Comparison of ENCODE assay signal across 8 mouse cellular contexts in the genomic region with DNA sequence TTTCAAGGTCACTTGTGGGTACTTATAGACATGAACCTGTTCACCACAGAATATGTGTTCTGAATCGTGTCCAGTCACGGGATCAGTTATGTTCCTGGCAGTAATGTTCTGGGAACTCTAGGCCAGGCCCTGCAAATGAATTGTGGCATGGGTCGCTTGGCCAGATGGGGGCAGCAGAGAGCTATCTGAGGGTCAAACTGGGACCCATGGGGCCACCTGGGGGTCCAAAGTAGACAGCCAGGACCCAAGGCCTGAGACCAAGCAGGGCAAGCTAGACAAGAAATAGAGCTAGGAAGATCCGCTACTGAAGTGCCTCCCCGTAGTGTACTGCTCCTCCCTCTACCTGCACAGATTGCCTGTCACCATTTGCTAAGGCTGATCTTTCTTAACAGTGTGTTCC.
DNase-seq lines count a peak whose midpoint lies in the region; ATAC-seq and TF ChIP-seq lines count a peak whose summit lies in the region.

No protein-coding gene starts in this region.

- WGBS in midbrain, embryonic 11.5 days = 40% methylated on average over 5 of the region's 5 CpGs
- WGBS in midbrain, embryonic 16.5 days = 38% methylated on average over 5 of the region's 5 CpGs
- WGBS in cerebellum, adult 2 months = 56% methylated on average over 5 of the region's 5 CpGs
- 47% methylated on average over 5 of the region's 5 CpGs for WGBS in kidney, postnatal 0 days
- whole genome bisulfite sequencing in lung, embryonic 16.5 days = 47% methylated on average over 5 of the region's 5 CpGs
- 42% methylated on average over 5 of the region's 5 CpGs for WGBS in small intestine, adult 2 months

- peak; percentile 40; the same call in 1 of the 2 replicates for TF ChIP-seq CTCF in cerebellum, adult 2 months (IDR thresholded peaks at IDR 0.05; ENCODE audit: borderline replicate concordance, insufficient read depth, low read depth, low read length)
- TF ChIP-seq CTCF in kidney, postnatal 0 days (IDR thresholded peaks at IDR 0.05; ENCODE audit: low read depth) = peak; percentile 87
- TF ChIP-seq CTCF in small intestine, adult 2 months (IDR thresholded peaks at IDR 0.05; ENCODE audit: extremely low read depth, insufficient read length, insufficient replicate concordance, low read depth, low read length) = peak; percentile 66; the same call in 1 of the 2 replicates

- H3K27ac ChIP-seq in midbrain, embryonic 11.5 days (ENCODE audit: low read depth, low read length) = no peak overlapping the region
- H3K27ac ChIP-seq in midbrain, embryonic 16.5 days (ENCODE audit: low read length) = no peak overlapping the region
- no peak overlapping the region for H3K27ac ChIP-seq in cerebellum, adult 2 months (ENCODE audit: insufficient read depth, low read length)
- no peak overlapping the region for H3K27ac ChIP-seq in kidney, postnatal 0 days
- no peak overlapping the region for H3K27ac ChIP-seq in lung, embryonic 16.5 days (ENCODE audit: low read length)
- H3K27ac ChIP-seq in small intestine, adult 2 months (ENCODE audit: insufficient read depth, low read depth, low read length) = no peak overlapping the region

- H3K4me3 ChIP-seq in midbrain, embryonic 11.5 days (ENCODE audit: low read depth, low read length) = no peak overlapping the region
- H3K4me3 ChIP-seq in midbrain, embryonic 16.5 days (ENCODE audit: low read depth, low read length) = no peak overlapping the region
- H3K4me3 ChIP-seq in cerebellum, adult 2 months (replicated peaks; ENCODE audit: insufficient read depth, low read depth, low read length) = no peak overlapping the region
- H3K4me3 ChIP-seq in kidney, postnatal 0 days (replicated peaks; ENCODE audit: low read depth, low read length) = no peak overlapping the region
- no peak overlapping the region for H3K4me3 ChIP-seq in lung, embryonic 16.5 days (ENCODE audit: low read length)
- H3K4me3 ChIP-seq in small intestine, adult 2 months (ENCODE audit: low read depth, low read length) = no peak overlapping the region

- H3K9me3 ChIP-seq in midbrain, embryonic 11.5 days (ENCODE audit: control insufficient read depth, low read length) = no peaks in the 10 kb centered on the region
- H3K9me3 ChIP-seq in midbrain, embryonic 16.5 days (replicated peaks; ENCODE audit: control insufficient read depth, low read length, poor library complexity, severe bottlenecking) = no peaks in the 10 kb centered on the region
- H3K9me3 ChIP-seq in kidney, postnatal 0 days (replicated peaks; ENCODE audit: low read length) = no peaks in the 10 kb centered on the region
- H3K9me3 ChIP-seq in lung, embryonic 16.5 days (ENCODE audit: control insufficient read depth, low read length) = no peaks in the 10 kb centered on the region

- no peaks in the 10 kb centered on the region for H3K27me3 ChIP-seq in midbrain, embryonic 11.5 days (ENCODE audit: control insufficient read depth, insufficient read depth, low read length)
- H3K27me3 ChIP-seq in midbrain, embryonic 16.5 days (ENCODE audit: control insufficient read depth, insufficient read depth, low read depth, low read length) = no peaks in the 10 kb centered on the region; the same call in 1 of the 2 replicates
- H3K27me3 ChIP-seq in cerebellum, adult 2 months (ENCODE audit: control insufficient read depth, insufficient read depth, low read length) = no peaks in the 10 kb centered on the region
- H3K27me3 ChIP-seq in kidney, postnatal 0 days (ENCODE audit: insufficient read depth, low read length) = no peaks in the 10 kb centered on the region
- no peaks in the 10 kb centered on the region for H3K27me3 ChIP-seq in lung, embryonic 16.5 days (ENCODE audit: control insufficient read depth, insufficient read depth, low read depth, low read length)
- H3K27me3 ChIP-seq in small intestine, adult 2 months (ENCODE audit: control insufficient read depth, insufficient read depth, low read length) = no peaks in the 10 kb centered on the region

- ATAC-seq in midbrain, embryonic 11.5 days (ENCODE audit: low FRiP score) = peak; percentile 52; the same call in 1 of the 2 replicates
- ATAC-seq in midbrain, embryonic 16.5 days = no peak
- peak; percentile 25; the same call in 1 of the 2 replicates for ATAC-seq in kidney, postnatal 0 days (replicated peaks; ENCODE audit: low FRiP score, low read depth)
- ATAC-seq in lung, embryonic 16.5 days (ENCODE audit: low read depth) = peak; percentile 22; the same call in 1 of the 2 replicates
- no peak for ATAC-seq in erythroblast, adult 5-6 weeks (replicated peaks; ENCODE audit: low FRiP score, poor library complexity, severe bottlenecking)

- TF ChIP-seq POLR2A in cerebellum, adult 2 months (IDR thresholded peaks at IDR 0.05; ENCODE audit: borderline replicate concordance, insufficient read depth, low read length) = no peak
- no peak for TF ChIP-seq POLR2A in small intestine, adult 2 months (IDR thresholded peaks at IDR 0.05; ENCODE audit: low read depth, low read length)

- no peaks in the 10 kb centered on the region for H3K4me1 ChIP-seq in midbrain, embryonic 11.5 days (ENCODE audit: control insufficient read depth, insufficient read depth, low read length)
- 0 out of 2 replicates have a peak, but pooled peaks cover 5% of the 10 kb centered on the region for H3K4me1 ChIP-seq in midbrain, embryonic 16.5 days (ENCODE audit: control insufficient read depth, insufficient read depth, low read length)
- peaks cover 4% of the 10 kb centered on the region for H3K4me1 ChIP-seq in cerebellum, adult 2 months (ENCODE audit: control insufficient read depth, insufficient read depth, low read length)
- no peaks in the 10 kb centered on the region for H3K4me1 ChIP-seq in kidney, postnatal 0 days (replicated peaks; ENCODE audit: insufficient read depth, low read length)
- H3K4me1 ChIP-seq in lung, embryonic 16.5 days (replicated peaks; ENCODE audit: control insufficient read depth, insufficient read depth, low read length) = peaks cover 4% of the 10 kb centered on the region
- no peaks in the 10 kb centered on the region for H3K4me1 ChIP-seq in small intestine, adult 2 months (ENCODE audit: control insufficient read depth, insufficient read depth, insufficient read length, low read length)

- H3K9ac ChIP-seq in midbrain, embryonic 11.5 days (ENCODE audit: low read length) = no peak overlapping the region
- H3K9ac ChIP-seq in midbrain, embryonic 16.5 days (ENCODE audit: low read depth, low read length) = no peak overlapping the region
- no peak overlapping the region for H3K9ac ChIP-seq in kidney, postnatal 0 days (ENCODE audit: low read depth, low read length)
- no peak overlapping the region for H3K9ac ChIP-seq in lung, embryonic 16.5 days (ENCODE audit: low read length)

- peak; percentile 96 for DNase-seq in midbrain, embryonic 11.5 days (ENCODE audit: low spot score, missing footprints)
- DNase-seq in cerebellum, adult 2 months = peak; percentile 15 to 26
- peak; percentile 28 to 41 for DNase-seq in gastrocnemius, adult 8-10 months (ENCODE audit: low spot score in 2 of 2)
- peak; percentile 50 for DNase-seq in kidney, postnatal 0 days (ENCODE audit: low spot score)

- no peak overlapping the region for H3K4me2 ChIP-seq in midbrain, embryonic 11.5 days
- H3K4me2 ChIP-seq in midbrain, embryonic 16.5 days (ENCODE audit: low read length) = no peak overlapping the region
- no peak overlapping the region for H3K4me2 ChIP-seq in kidney, postnatal 0 days (ENCODE audit: low read length)
- H3K4me2 ChIP-seq in lung, embryonic 16.5 days (ENCODE audit: low read depth, low read length) = no peak overlapping the region

- H3K36me3 ChIP-seq in midbrain, embryonic 11.5 days (ENCODE audit: control insufficient read depth, insufficient read depth, low read length) = no peaks in the 10 kb centered on the region
- H3K36me3 ChIP-seq in midbrain, embryonic 16.5 days (ENCODE audit: control insufficient read depth, insufficient read depth, low read length) = no peaks in the 10 kb centered on the region
- H3K36me3 ChIP-seq in kidney, postnatal 0 days (ENCODE audit: insufficient read depth, low read length) = no peaks in the 10 kb centered on the region
- no peaks in the 10 kb centered on the region for H3K36me3 ChIP-seq in lung, embryonic 16.5 days (ENCODE audit: control insufficient read depth, insufficient read depth, low read length)
- no peaks in the 10 kb centered on the region for H3K36me3 ChIP-seq in small intestine, adult 2 months (ENCODE audit: control insufficient read depth, insufficient read depth, low read length)

Comparison
In these comparisons a context has a peak if more than half of its experiments do, and no peak if none do; other contexts are left out.
1. ATAC-seq: peak in midbrain, embryonic 11.5 days (single experiment), kidney, postnatal 0 days (single experiment) and lung, embryonic 16.5 days (single experiment); none in midbrain, embryonic 16.5 days (single experiment) and erythroblast, adult 5-6 weeks (single experiment).
2. DNase-seq: peak in every context shown above with its lines; median percentile 96 in midbrain, embryonic 11.5 days; 50 in kidney, postnatal 0 days; 34 in gastrocnemius, adult 8-10 months; 20 in cerebellum, adult 2 months.
3. Peak in every context shown above with its lines, with median percentiles within 50 percentile points of each other: CTCF ChIP-seq.